Mouse (Mus musculus) G1E (cell line): ENCODE results near the gene Trit1.

ENCODE experiments used
- CTCF ChIP-seq: IDR thresholded peaks from 2 replicates; pipeline ENCODE4 v1.5.1; 2012; ENCODE audit warnings: low read depth, low read length, inconsistent platforms, mixed read lengths
- GATA1 ChIP-seq: IDR thresholded peaks from 2 replicates; pipeline ENCODE4 v1.6.1; 2012; ENCODE audit warnings: borderline replicate concordance, low read length, inconsistent platforms, mixed read lengths
- POLR2AphosphoS5 ChIP-seq: IDR thresholded peaks from 2 replicates; pipeline ENCODE4 v1.6.1; 2012; ENCODE audit warnings: low read depth, low read length, inconsistent platforms; ENCODE audit not compliant: insufficient replicate concordance

GRCm38 (mm10) chr4:122981238-122981637, 35.2 kb upstream of the Trit1 start:
- no peak for TF ChIP-seq CTCF
- no peak for TF ChIP-seq POLR2AphosphoS5
- no peak for TF ChIP-seq GATA1
